Mouse (Mus musculus) heart, adult 2 months (tissue): ENCODE results near the gene D430041D05Rik.

Experiments used
- CTCF ChIP-seq: fragments of 200-600 bp; IDR thresholded peaks from 2 replicates; pipeline ENCODE4 v1.8.1; 2022; ENCODE audit warnings: antibody characterized with exemption, mild to moderate bottlenecking, moderate library complexity
- EP300 ChIP-seq: fragments of 200-500 bp; IDR thresholded peaks from 2 replicates; pipeline ENCODE4 v1.6.1; 2011; ENCODE audit warnings: low read depth, low read length, control low read depth; ENCODE audit not compliant: insufficient read depth
- POLR2A ChIP-seq: fragments of 200-500 bp; IDR thresholded peaks from 2 replicates; pipeline ENCODE4 v1.6.1; 2011; ENCODE audit warnings: mild to moderate bottlenecking, low read depth, low read length, control low read depth; ENCODE audit not compliant: insufficient read depth

- no peak for TF ChIP-seq CTCF
- TF ChIP-seq EP300, result peak; percentile 86
- peak; percentile 93 for TF ChIP-seq POLR2A
Observed at GRCm38 (mm10) chr2:104095741-104096213, 315.0 kb downstream of the D430041D05Rik start, which contains the start of gene Cd59a.
